Mouse (Mus musculus): ENCODE data around the gene Olfr1008.
"Not testable (repeated sequence)": the region's sequence is repeated elsewhere in the genome, so short reads cannot be mapped to it uniquely, and the experiment has no call there.

The Olfr1008 gene

DNA sequence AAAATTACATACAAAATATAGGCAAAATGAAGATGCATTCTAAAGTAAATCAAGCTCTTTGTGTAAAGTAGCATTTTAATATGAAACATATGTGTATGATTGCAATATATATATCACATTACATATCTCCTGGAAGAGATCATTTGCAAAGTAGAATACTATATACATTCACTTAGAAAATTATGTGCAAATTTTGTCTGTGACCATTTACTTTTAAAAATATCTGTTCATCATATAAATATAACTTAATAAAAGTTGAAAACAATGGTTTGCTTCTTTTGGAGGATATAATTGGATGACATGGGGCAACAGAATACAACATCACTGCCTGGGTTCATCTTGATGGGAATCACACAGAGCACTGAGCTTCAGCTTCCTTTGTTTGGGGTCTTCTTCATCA is at the start of gene Olfr1008:
Gene Olfr1008 (plus strand): TSS at position 301 of the 400 bp plus-strand sequence.
- no peak for DNase-seq (ENCODE audit: extremely low spot score, low read depth, low spot score)

DNA sequence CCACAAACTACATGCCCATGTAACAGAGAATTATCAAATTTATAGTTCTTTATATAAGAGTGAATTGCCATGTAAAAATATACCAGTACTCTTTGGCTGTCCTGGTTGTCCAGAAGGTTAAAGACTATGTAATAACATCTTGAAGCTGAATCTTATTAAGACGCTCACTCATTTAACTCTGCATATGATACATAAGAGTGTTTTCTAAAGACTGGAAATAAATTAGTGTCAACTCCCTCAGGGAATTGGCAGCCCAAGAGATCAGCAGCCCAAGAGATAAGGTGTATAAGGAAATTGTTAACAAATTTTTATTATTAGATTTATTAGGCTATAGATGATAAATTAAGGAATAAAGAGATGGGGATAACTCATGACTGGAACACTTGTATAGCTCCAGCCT is 38.6 kb upstream of the Olfr1008 start, which contains the start of gene Olfr1002:
Gene Olfr1002 (minus strand): TSS at position 101 of the 400 bp plus-strand sequence.
- DNase-seq (ENCODE audit: extremely low spot score, low read depth, low spot score), result no peak

DNA sequence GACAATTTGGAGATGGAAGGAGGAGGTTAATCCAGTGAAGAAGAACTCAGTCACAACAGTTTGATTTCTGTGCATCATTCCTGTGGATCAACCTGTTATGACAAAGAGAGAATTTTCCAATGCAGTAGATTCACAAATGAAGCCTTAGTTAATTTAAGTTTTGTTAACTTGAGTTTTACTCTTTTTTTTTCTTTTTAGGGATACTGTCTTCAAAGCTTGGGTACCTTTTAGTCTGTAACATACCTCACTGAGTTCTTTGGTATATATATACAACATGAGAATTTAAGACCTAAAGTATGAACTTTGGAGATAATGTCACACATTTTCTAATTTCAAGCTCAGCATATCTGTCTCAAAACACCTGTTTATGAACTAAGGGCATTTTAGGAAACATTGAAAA is 24.9 kb upstream of the Olfr1008 start, which contains the start of gene Olfr154:
Gene Olfr154 (minus strand): TSS at position 101 of the 400 bp plus-strand sequence.
- DNase-seq (ENCODE audit: extremely low spot score, low read depth, low spot score), result not testable (repeated sequence)

DNA sequence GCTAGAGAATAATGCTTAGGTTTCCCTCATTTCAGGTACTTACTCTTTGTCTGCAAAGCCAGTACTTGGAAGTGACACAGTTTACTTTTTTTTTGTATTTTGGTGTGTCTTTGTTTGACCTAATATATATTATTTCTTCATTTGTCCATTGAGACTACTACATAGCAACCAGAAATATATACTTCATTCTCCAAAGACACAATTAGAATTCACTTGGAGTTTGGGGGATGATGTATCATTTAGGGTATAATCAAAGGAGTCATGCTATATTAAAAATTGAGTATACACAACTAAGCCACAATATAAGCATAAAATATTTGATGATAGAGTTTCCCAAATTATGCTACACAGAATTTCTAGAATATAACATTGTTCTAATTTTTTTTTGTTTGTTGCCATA is 10.6 kb upstream of the Olfr1008 start, which contains the start of gene Olfr1006:
Gene Olfr1006 (minus strand): TSS at position 101 of the 400 bp plus-strand sequence.
- DNase-seq (ENCODE audit: extremely low spot score, low read depth, low spot score), result no peak

DNA sequence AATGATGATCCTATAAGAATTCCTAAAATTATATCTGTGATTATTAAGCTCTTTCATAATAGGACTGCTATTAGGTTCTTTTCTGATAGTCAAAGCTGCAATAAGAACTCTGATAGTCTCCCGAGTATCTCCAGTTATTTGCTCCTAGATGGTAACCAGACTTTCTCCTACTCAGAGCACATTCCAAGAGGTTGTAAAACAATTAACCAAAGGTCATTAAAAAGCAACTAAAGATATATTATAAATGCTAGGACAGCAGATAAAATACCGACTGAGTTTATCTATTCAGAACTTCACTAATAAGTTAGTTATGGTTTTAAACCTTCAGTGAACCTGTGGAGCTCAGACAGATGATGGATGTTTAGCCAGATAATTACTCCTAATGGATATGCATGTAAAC is 21.4 kb downstream of the Olfr1008 start:
- not testable (repeated sequence) for DNase-seq (ENCODE audit: extremely low spot score, low read depth, low spot score)

DNA sequence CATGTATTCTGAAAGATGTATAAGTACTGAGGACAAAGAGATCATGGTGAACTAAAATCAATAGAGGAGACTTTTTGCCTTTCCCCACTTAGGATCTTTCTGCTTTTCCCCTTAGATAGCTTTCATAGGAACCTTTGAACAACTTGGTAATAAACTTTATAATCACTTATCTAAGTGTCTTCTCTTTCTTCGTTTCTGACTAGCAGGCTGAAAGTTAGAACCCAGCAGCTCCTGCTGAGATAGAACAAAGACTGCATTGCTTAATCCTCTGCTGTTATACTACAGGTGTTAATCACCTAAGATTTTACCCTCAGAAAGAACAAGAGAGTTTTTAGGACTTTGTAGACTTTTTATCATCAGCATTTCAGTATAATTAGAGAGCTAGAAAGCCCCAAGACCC is 21.9 kb downstream of the Olfr1008 start:
- no peak for DNase-seq (ENCODE audit: extremely low spot score, low read depth, low spot score)

DNA sequence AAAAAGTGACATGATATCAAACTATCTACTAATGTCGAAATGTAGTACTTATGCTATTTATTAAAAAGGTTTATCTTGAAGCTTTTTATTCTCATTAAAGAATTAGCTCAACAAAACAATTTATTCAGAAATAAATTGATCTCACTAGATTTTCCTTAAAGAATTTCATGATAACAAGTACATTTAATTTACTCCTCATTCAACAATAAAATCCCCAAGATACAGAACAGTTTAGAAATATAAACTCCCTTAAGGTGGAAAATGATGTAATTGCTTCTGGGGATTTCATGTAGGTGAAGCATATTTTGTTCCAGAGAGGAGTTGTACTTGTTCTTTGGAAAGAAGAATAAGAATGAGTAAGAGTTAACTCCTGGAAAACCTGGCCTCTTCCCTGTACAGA is 25.9 kb downstream of the Olfr1008 start, which contains the start of gene Olfr1009:
Gene Olfr1009 (plus strand): TSS at position 301 of the 400 bp plus-strand sequence.
- no peak for DNase-seq (ENCODE audit: extremely low spot score, low read depth, low spot score)

DNA sequence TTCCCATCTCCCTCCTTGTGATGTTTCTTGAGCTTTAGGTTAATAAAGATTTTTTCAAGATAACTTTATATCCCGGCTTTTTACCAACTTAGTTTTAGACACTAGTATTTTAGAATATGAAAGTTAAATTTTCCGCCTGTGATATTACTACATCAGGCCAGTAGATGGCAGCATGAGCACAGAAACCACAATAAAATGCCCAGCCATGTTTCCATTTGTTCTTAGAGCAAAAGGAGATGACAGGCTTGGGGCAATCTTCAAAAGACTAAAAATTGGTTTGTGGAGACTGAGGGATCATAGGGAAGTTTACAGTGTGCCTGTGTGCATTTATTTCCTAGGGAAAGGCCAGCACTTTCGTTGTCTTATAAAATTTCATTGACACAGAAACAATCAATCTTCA is 36.6 kb downstream of the Olfr1008 start:
- no peak for DNase-seq (ENCODE audit: extremely low spot score, low read depth, low spot score)

Data from hindlimb bud, embryonic 11.5 days (tissue).